Mouse (Mus musculus): ENCODE measurements around the gene Gm49405. TPM values are rescaled to one million over a fixed set of nuclear protein-coding genes. Genes with fewer than 3 reads are reported as not detected.

Gene Gm49405
- polyA plus RNA-seq, 1 experiment from 2014 or later: 1.6 TPM

- no peaks in the 10 kb centered on the region for H3K36me3 ChIP-seq (ENCODE audit: control insufficient read depth, insufficient read depth, low read length)
- ATAC-seq (ENCODE audit: low read depth) (no peak), DNase-seq (ENCODE audit: low spot score) (no peak)
- no peaks in the 10 kb centered on the region for H3K9me3 ChIP-seq (ENCODE audit: control insufficient read depth, low read length)
- H3K4me3 ChIP-seq (ENCODE audit: low read depth, low read length): no peak overlapping the region
- H3K27ac ChIP-seq (replicated peaks; ENCODE audit: low read depth, low read length): no peak overlapping the region
- no peak overlapping the region for H3K4me2 ChIP-seq (ENCODE audit: low read depth, low read length)
- no peaks in the 10 kb centered on the region for H3K27me3 ChIP-seq (replicated peaks; ENCODE audit: control insufficient read depth, insufficient read depth, low read length)
- 86% methylated on average over 3 of the region's 3 CpGs for WGBS
- H3K9ac ChIP-seq (ENCODE audit: low read depth, low read length): no peak overlapping the region
- no peaks in the 10 kb centered on the region; the same call in 1 of the 2 replicates for H3K4me1 ChIP-seq (ENCODE audit: control insufficient read depth, insufficient read depth, low read length)
Observed at GRCm38 (mm10) chr19:3991966-3992365, 8.5 kb upstream of the Gm49405 start.

- Histone ChIP-seq H3K9ac (ENCODE audit: low read depth, low read length) (no peak within 1 kb of the TSS), H3K36me3 (ENCODE audit: control insufficient read depth, insufficient read depth, low read length) (no peaks in the 10 kb centered on the region), H3K27ac (replicated peaks; ENCODE audit: low read depth, low read length) (no peak within 1 kb of the TSS), H3K9me3 (ENCODE audit: control insufficient read depth, low read length) (no peaks in the 10 kb centered on the region), H3K4me2 (ENCODE audit: low read depth, low read length) (no peak within 1 kb of the TSS), H3K4me3 (ENCODE audit: low read depth, low read length) (no peak within 1 kb of the TSS), H3K4me1 (ENCODE audit: control insufficient read depth, insufficient read depth, low read length) (no peaks in the 10 kb centered on the region), H3K27me3 (replicated peaks; ENCODE audit: control insufficient read depth, insufficient read depth, low read length) (no peaks in the 10 kb centered on the region)
- WGBS: 44% methylated on average over 5 of the region's 5 CpGs
- DNase-seq (ENCODE audit: low spot score) (no peak), ATAC-seq (ENCODE audit: low read depth) (no peak)
Observed at GRCm38 (mm10) chr19:3992416-3992815, 8.0 kb upstream of the Gm49405 start, which contains the start of gene Tbx10. Gene Tbx10 (plus strand): TSS chr19:3992752.

GRCm38 (mm10) chr19:3994932-3995331 is 5.5 kb upstream of the Gm49405 start:
- Histone ChIP-seq H3K27ac (replicated peaks; ENCODE audit: low read depth, low read length) (no peak overlapping the region), H3K9ac (ENCODE audit: low read depth, low read length) (no peak overlapping the region), H3K4me3 (ENCODE audit: low read depth, low read length) (no peak overlapping the region), H3K9me3 (ENCODE audit: control insufficient read depth, low read length) (no peaks in the 10 kb centered on the region), H3K4me2 (ENCODE audit: low read depth, low read length) (no peak overlapping the region), H3K4me1 (ENCODE audit: control insufficient read depth, insufficient read depth, low read length) (no peaks in the 10 kb centered on the region), H3K36me3 (ENCODE audit: control insufficient read depth, insufficient read depth, low read length) (no peaks in the 10 kb centered on the region), H3K27me3 (replicated peaks; ENCODE audit: control insufficient read depth, insufficient read depth, low read length) (no peaks in the 10 kb centered on the region)
- DNase-seq (ENCODE audit: low spot score) (no peak), ATAC-seq (ENCODE audit: low read depth) (no peak)
- 67% methylated on average over 6 of the region's 6 CpGs for WGBS

GRCm38 (mm10) chr19:3995505-3995904 is 4.9 kb upstream of the Gm49405 start:
- H3K4me3 ChIP-seq (ENCODE audit: low read depth, low read length): no peak overlapping the region
- no peak overlapping the region for H3K9ac ChIP-seq (ENCODE audit: low read depth, low read length)
- H3K27ac ChIP-seq (replicated peaks; ENCODE audit: low read depth, low read length): no peak overlapping the region
- no peak overlapping the region for H3K4me2 ChIP-seq (ENCODE audit: low read depth, low read length)
- DNase-seq (ENCODE audit: low spot score) (no peak), ATAC-seq (ENCODE audit: low read depth) (no peak)
- H3K27me3 ChIP-seq (replicated peaks; ENCODE audit: control insufficient read depth, insufficient read depth, low read length): no peaks in the 10 kb centered on the region
- H3K36me3 ChIP-seq (ENCODE audit: control insufficient read depth, insufficient read depth, low read length): no peaks in the 10 kb centered on the region
- WGBS: 80% methylated on average over 3 of the region's 3 CpGs
- no peaks in the 10 kb centered on the region for H3K4me1 ChIP-seq (ENCODE audit: control insufficient read depth, insufficient read depth, low read length)
- H3K9me3 ChIP-seq (ENCODE audit: control insufficient read depth, low read length): no peaks in the 10 kb centered on the region

- Histone ChIP-seq H3K4me2 (ENCODE audit: low read depth, low read length) (no peak overlapping the region), H3K27ac (replicated peaks; ENCODE audit: low read depth, low read length) (no peak overlapping the region), H3K4me3 (ENCODE audit: low read depth, low read length) (no peak overlapping the region), H3K27me3 (replicated peaks; ENCODE audit: control insufficient read depth, insufficient read depth, low read length) (no peaks in the 10 kb centered on the region), H3K36me3 (ENCODE audit: control insufficient read depth, insufficient read depth, low read length) (no peaks in the 10 kb centered on the region), H3K9ac (ENCODE audit: low read depth, low read length) (no peak overlapping the region), H3K4me1 (ENCODE audit: control insufficient read depth, insufficient read depth, low read length) (peaks cover 4% of the 10 kb centered on the region; the same call in 1 of the 2 replicates), H3K9me3 (ENCODE audit: control insufficient read depth, low read length) (no peaks in the 10 kb centered on the region)
- ATAC-seq (ENCODE audit: low read depth) (no peak), DNase-seq (ENCODE audit: low spot score) (no peak)
- 46% methylated on average over 7 of the region's 7 CpGs for WGBS
Observed at GRCm38 (mm10) chr19:3996106-3996505, 4.3 kb upstream of the Gm49405 start.

GRCm38 (mm10) chr19:3996747-3997146 is 3.7 kb upstream of the Gm49405 start:
- H3K4me3 ChIP-seq (ENCODE audit: low read depth, low read length): no peak overlapping the region
- no peaks in the 10 kb centered on the region for H3K36me3 ChIP-seq (ENCODE audit: control insufficient read depth, insufficient read depth, low read length)
- no peak overlapping the region for H3K4me2 ChIP-seq (ENCODE audit: low read depth, low read length)
- H3K4me1 ChIP-seq (ENCODE audit: control insufficient read depth, insufficient read depth, low read length): peaks cover 7% of the 10 kb centered on the region; the same call in 1 of the 2 replicates
- DNase-seq (ENCODE audit: low spot score) (no peak), ATAC-seq (ENCODE audit: low read depth) (no peak)
- H3K27me3 ChIP-seq (replicated peaks; ENCODE audit: control insufficient read depth, insufficient read depth, low read length): no peaks in the 10 kb centered on the region
- H3K9ac ChIP-seq (ENCODE audit: low read depth, low read length): no peak overlapping the region
- WGBS: 76% methylated on average over 7 of the region's 8 CpGs
- no peak overlapping the region for H3K27ac ChIP-seq (replicated peaks; ENCODE audit: low read depth, low read length)
- no peaks in the 10 kb centered on the region for H3K9me3 ChIP-seq (ENCODE audit: control insufficient read depth, low read length)

GRCm38 (mm10) chr19:3997231-3997630 is 3.2 kb upstream of the Gm49405 start:
- H3K9ac ChIP-seq (ENCODE audit: low read depth, low read length): no peak overlapping the region
- 67% methylated on average over 8 of the region's 8 CpGs for WGBS
- no peaks in the 10 kb centered on the region for H3K27me3 ChIP-seq (replicated peaks; ENCODE audit: control insufficient read depth, insufficient read depth, low read length)
- H3K36me3 ChIP-seq (ENCODE audit: control insufficient read depth, insufficient read depth, low read length): no peaks in the 10 kb centered on the region
- H3K4me2 ChIP-seq (ENCODE audit: low read depth, low read length): no peak overlapping the region
- ATAC-seq (ENCODE audit: low read depth) (no peak), DNase-seq (ENCODE audit: low spot score) (no peak)
- H3K4me3 ChIP-seq (ENCODE audit: low read depth, low read length): no peak overlapping the region
- peaks cover 7% of the 10 kb centered on the region; the same call in 1 of the 2 replicates for H3K4me1 ChIP-seq (ENCODE audit: control insufficient read depth, insufficient read depth, low read length)
- no peak overlapping the region for H3K27ac ChIP-seq (replicated peaks; ENCODE audit: low read depth, low read length)
- H3K9me3 ChIP-seq (ENCODE audit: control insufficient read depth, low read length): no peaks in the 10 kb centered on the region

- H3K9ac ChIP-seq (ENCODE audit: low read depth, low read length): no peak overlapping the region
- DNase-seq (ENCODE audit: low spot score) (no peak), ATAC-seq (ENCODE audit: low read depth) (no peak)
- 68% methylated on average over 8 of the region's 8 CpGs for WGBS
- no peak overlapping the region for H3K27ac ChIP-seq (replicated peaks; ENCODE audit: low read depth, low read length)
- H3K36me3 ChIP-seq (ENCODE audit: control insufficient read depth, insufficient read depth, low read length): no peaks in the 10 kb centered on the region
- H3K9me3 ChIP-seq (ENCODE audit: control insufficient read depth, low read length): no peaks in the 10 kb centered on the region
- H3K4me3 ChIP-seq (ENCODE audit: low read depth, low read length): no peak overlapping the region
- H3K27me3 ChIP-seq (replicated peaks; ENCODE audit: control insufficient read depth, insufficient read depth, low read length): no peaks in the 10 kb centered on the region
- H3K4me1 ChIP-seq (ENCODE audit: control insufficient read depth, insufficient read depth, low read length): peaks cover 7% of the 10 kb centered on the region; the same call in 1 of the 2 replicates
- H3K4me2 ChIP-seq (ENCODE audit: low read depth, low read length): no peak overlapping the region
Observed at GRCm38 (mm10) chr19:3998335-3998734, 2.1 kb upstream of the Gm49405 start.

- Histone ChIP-seq H3K36me3 (ENCODE audit: control insufficient read depth, insufficient read depth, low read length) (no peaks in the 10 kb centered on the region), H3K4me1 (ENCODE audit: control insufficient read depth, insufficient read depth, low read length) (peaks cover 7% of the 10 kb centered on the region; the same call in 1 of the 2 replicates), H3K9ac (ENCODE audit: low read depth, low read length) (no peak overlapping the region), H3K4me3 (ENCODE audit: low read depth, low read length) (peak overlapping the region; percentile 71), H3K9me3 (ENCODE audit: control insufficient read depth, low read length) (no peaks in the 10 kb centered on the region), H3K27me3 (replicated peaks; ENCODE audit: control insufficient read depth, insufficient read depth, low read length) (no peaks in the 10 kb centered on the region), H3K27ac (replicated peaks; ENCODE audit: low read depth, low read length) (no peak overlapping the region), H3K4me2 (ENCODE audit: low read depth, low read length) (peak overlapping the region; percentile 85)
- ATAC-seq (ENCODE audit: low read depth) (no peak), DNase-seq (ENCODE audit: low spot score) (no peak)
- 86% methylated on average over 9 of the region's 9 CpGs for WGBS
Observed at GRCm38 (mm10) chr19:3999121-3999730, 1.2 kb upstream of the Gm49405 start.

Data from embryonic facial prominence, embryonic 14.5 days (tissue).